In the genomic region with DNA sequence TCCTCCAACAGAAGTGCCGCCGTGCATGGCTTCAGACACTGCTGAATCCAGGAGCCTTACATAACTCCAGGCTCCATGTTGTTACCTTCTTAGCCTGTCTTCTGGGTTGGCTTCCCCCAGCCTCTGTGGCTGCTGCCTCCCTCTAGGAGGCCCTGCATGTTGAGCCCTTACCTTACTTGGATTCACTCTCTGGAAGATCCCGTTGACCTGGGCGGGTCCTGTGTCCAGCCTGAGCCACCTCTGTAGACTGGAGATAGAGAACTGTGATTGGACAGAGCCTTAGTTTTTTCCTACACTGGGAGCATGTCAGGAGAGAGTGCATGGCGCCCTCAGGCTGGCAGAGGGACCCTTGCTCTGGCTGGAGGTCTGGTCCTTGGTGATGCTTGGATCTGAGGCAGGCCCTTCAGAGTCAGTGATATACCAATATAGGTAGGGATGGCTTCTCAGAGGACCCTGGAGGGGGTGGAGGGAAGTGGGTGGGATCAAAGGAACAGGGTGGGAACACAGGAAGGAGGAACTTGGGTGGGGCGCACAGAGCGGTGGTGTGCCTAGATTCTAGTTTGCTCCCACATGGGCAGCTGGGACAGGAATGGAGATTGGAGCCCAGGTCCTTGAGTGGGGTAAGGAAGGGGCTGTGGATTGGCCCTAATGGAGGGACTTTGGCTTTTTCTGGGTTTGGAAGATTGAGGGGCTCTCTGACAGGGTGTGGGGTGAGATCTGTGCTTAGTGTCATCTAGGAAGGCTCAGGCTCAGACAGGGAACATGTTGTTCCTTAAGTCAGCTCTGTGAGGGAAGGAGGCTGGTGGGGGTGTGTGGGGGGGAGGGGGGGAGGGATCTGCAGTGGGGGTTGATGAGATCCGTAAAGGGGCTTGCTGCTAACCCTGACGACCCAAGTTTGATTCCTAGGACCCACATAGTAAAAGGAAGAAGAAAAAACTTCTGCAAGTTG, we compare ENCODE assay signal across 10 mouse cellular contexts. TPM values are rescaled to one million over a fixed set of nuclear protein-coding genes. Genes with fewer than 3 reads are reported as not detected.
DNase-seq lines count a peak whose midpoint lies in the region; ATAC-seq and TF ChIP-seq lines count a peak whose summit lies in the region.
"Had no signal": no experiment of that assay in that cellular context is flagged by ENCODE, and none has a peak within 500 bp of the region (broad histone marks: within the 10 kb centered on the region; RNA-seq: fewer than 3 reads in every experiment).

No protein-coding gene starts in this region.

- no peaks in the 10 kb centered on the region for H3K9me3 ChIP-seq in kidney, postnatal 0 days (replicated peaks; ENCODE audit: low read length)
- H3K9me3 ChIP-seq in heart, embryonic 16.5 days (replicated peaks; ENCODE audit: control insufficient read depth, low read length) = no peaks in the 10 kb centered on the region
- no peaks in the 10 kb centered on the region for H3K9me3 ChIP-seq in lung, postnatal 0 days (ENCODE audit: low read length)
- H3K9me3 ChIP-seq in hindbrain, embryonic 11.5 days (ENCODE audit: control insufficient read depth, low read length) = no peaks in the 10 kb centered on the region
- H3K9me3 ChIP-seq: forebrain, embryonic 12.5 days; midbrain, embryonic 12.5 days had no signal

- DNase-seq in kidney, postnatal 0 days (ENCODE audit: low spot score) = no peak
- no peak for DNase-seq in kidney, postnatal 10 days
- DNase-seq in lung, postnatal 0 days (ENCODE audit: low spot score) = peak; percentile 85
- DNase-seq in embryo, embryonic 10.5 days (ENCODE audit: low spot score) = no peak
- no peak for DNase-seq in gastrocnemius, adult 18-20 months (ENCODE audit: low spot score)
- DNase-seq in hindbrain, embryonic 11.5 days (ENCODE audit: low spot score) = no peak

- no peaks in the 10 kb centered on the region for H3K27me3 ChIP-seq in kidney, postnatal 0 days (ENCODE audit: insufficient read depth, low read length)
- no peaks in the 10 kb centered on the region for H3K27me3 ChIP-seq in heart, embryonic 16.5 days (ENCODE audit: control insufficient read depth, insufficient read depth, low read length)
- no peaks in the 10 kb centered on the region for H3K27me3 ChIP-seq in lung, postnatal 0 days (replicated peaks; ENCODE audit: insufficient read depth, low read length)
- H3K27me3 ChIP-seq in hindbrain, embryonic 11.5 days (ENCODE audit: control insufficient read depth, insufficient read depth, low read length) = no peaks in the 10 kb centered on the region
- H3K27me3 ChIP-seq: forebrain, embryonic 12.5 days; midbrain, embryonic 12.5 days had no signal

- H3K9ac ChIP-seq in kidney, postnatal 0 days (ENCODE audit: low read depth, low read length) = no peak overlapping the region
- H3K9ac ChIP-seq in heart, embryonic 16.5 days (ENCODE audit: low read length) = no peak overlapping the region
- H3K9ac ChIP-seq in lung, postnatal 0 days (replicated peaks; ENCODE audit: low read depth) = no peak overlapping the region
- no peak overlapping the region for H3K9ac ChIP-seq in hindbrain, embryonic 11.5 days (ENCODE audit: low read depth, low read length)
- H3K9ac ChIP-seq: forebrain, embryonic 12.5 days; midbrain, embryonic 12.5 days had no signal

- H3K4me3 ChIP-seq in kidney, postnatal 0 days (replicated peaks; ENCODE audit: low read depth, low read length) = no peak overlapping the region
- peak overlapping the region; percentile 48 for H3K4me3 ChIP-seq in brown adipose tissue, adult 24 weeks (ENCODE audit: insufficient read depth, low read depth, low read length)
- H3K4me3 ChIP-seq in heart, embryonic 16.5 days (ENCODE audit: low read length) = peak overlapping the region; percentile 28; the same call in 1 of the 2 replicates
- H3K4me3 ChIP-seq in lung, postnatal 0 days (ENCODE audit: low read depth, low read length) = peak overlapping the region; percentile 29; the same call in 1 of the 2 replicates
- H3K4me3 ChIP-seq in hindbrain, embryonic 11.5 days (ENCODE audit: low read depth, low read length) = no peak overlapping the region
- H3K4me3 ChIP-seq: forebrain, embryonic 12.5 days; midbrain, embryonic 12.5 days had no signal

- WGBS in kidney, postnatal 0 days = 71% methylated on average over 9 of the region's 9 CpGs
- WGBS in heart, embryonic 16.5 days = 64% methylated on average over 9 of the region's 9 CpGs
- 51% methylated on average over 9 of the region's 9 CpGs for WGBS in lung, postnatal 0 days
- WGBS in hindbrain, embryonic 11.5 days = 89% methylated on average over 9 of the region's 9 CpGs

- TF ChIP-seq EP300 in lung, postnatal 0 days (IDR thresholded peaks at IDR 0.05) = peak; percentile 49

- no peaks in the 10 kb centered on the region for H3K36me3 ChIP-seq in kidney, postnatal 0 days (ENCODE audit: insufficient read depth, low read length)
- H3K36me3 ChIP-seq in heart, embryonic 16.5 days (ENCODE audit: control insufficient read depth, insufficient read depth) = no peaks in the 10 kb centered on the region
- H3K36me3 ChIP-seq in lung, postnatal 0 days (ENCODE audit: insufficient read depth, low read length) = no peaks in the 10 kb centered on the region
- no peaks in the 10 kb centered on the region for H3K36me3 ChIP-seq in hindbrain, embryonic 11.5 days (ENCODE audit: control insufficient read depth, insufficient read depth, low read length)
- H3K36me3 ChIP-seq: forebrain, embryonic 12.5 days had no signal

- H3K27ac ChIP-seq in kidney, postnatal 0 days = 0 out of 2 replicates have a peak overlapping the region, but pooled peaks have one; percentile 22
- peak overlapping the region; percentile 85 for H3K27ac ChIP-seq in brown adipose tissue, adult 24 weeks (replicated peaks; ENCODE audit: low read depth, low read length)
- peak overlapping the region; percentile 75; the same call in 1 of the 2 replicates for H3K27ac ChIP-seq in heart, embryonic 16.5 days (ENCODE audit: low read length)
- peak overlapping the region; percentile 79 for H3K27ac ChIP-seq in lung, postnatal 0 days (ENCODE audit: low read length)
- no peak overlapping the region for H3K27ac ChIP-seq in hindbrain, embryonic 11.5 days (ENCODE audit: low read depth, low read length)
- H3K27ac ChIP-seq: forebrain, embryonic 12.5 days; midbrain, embryonic 12.5 days had no signal

- TF ChIP-seq CTCF in kidney, postnatal 0 days (IDR thresholded peaks at IDR 0.05; ENCODE audit: low read depth) = no peak
- peak; percentile 18; the same call in 1 of the 2 replicates for TF ChIP-seq CTCF in lung, postnatal 0 days (IDR thresholded peaks at IDR 0.05)

- H3K4me2 ChIP-seq in kidney, postnatal 0 days (ENCODE audit: low read length) = peak overlapping the region; percentile 27; the same call in 1 of the 2 replicates
- peak overlapping the region; percentile 3; the same call in 1 of the 2 replicates for H3K4me2 ChIP-seq in heart, embryonic 16.5 days (ENCODE audit: low read depth, low read length)
- H3K4me2 ChIP-seq in lung, postnatal 0 days (replicated peaks; ENCODE audit: low read depth, low read length) = peak overlapping the region; percentile 32
- H3K4me2 ChIP-seq in hindbrain, embryonic 11.5 days (replicated peaks; ENCODE audit: low read depth, low read length) = no peak overlapping the region
- H3K4me2 ChIP-seq: forebrain, embryonic 12.5 days; midbrain, embryonic 12.5 days had no signal

- H3K4me1 ChIP-seq in kidney, postnatal 0 days (replicated peaks; ENCODE audit: insufficient read depth, low read length) = peaks cover 18% of the 10 kb centered on the region; the same call in 1 of the 2 replicates
- H3K4me1 ChIP-seq in brown adipose tissue, adult 24 weeks (ENCODE audit: control insufficient read depth, insufficient read depth, insufficient read length, low read length) = peaks cover 70% of the 10 kb centered on the region
- H3K4me1 ChIP-seq in heart, embryonic 16.5 days (ENCODE audit: control insufficient read depth, insufficient read depth, low read length) = peaks cover 41% of the 10 kb centered on the region
- H3K4me1 ChIP-seq in lung, postnatal 0 days (ENCODE audit: insufficient read depth, low read depth, low read length) = peaks cover 26% of the 10 kb centered on the region
- no peaks in the 10 kb centered on the region for H3K4me1 ChIP-seq in hindbrain, embryonic 11.5 days (replicated peaks; ENCODE audit: control insufficient read depth, insufficient read depth, low read length)
- H3K4me1 ChIP-seq: forebrain, embryonic 12.5 days; midbrain, embryonic 12.5 days had no signal

- no peak for ATAC-seq in kidney, postnatal 0 days (replicated peaks; ENCODE audit: low FRiP score, low read depth)
- ATAC-seq in heart, embryonic 16.5 days (replicated peaks; ENCODE audit: extremely low read depth, insufficient read depth, low FRiP score) = no peak
- ATAC-seq in lung, postnatal 0 days = peak; percentile 74
- ATAC-seq in hindbrain, embryonic 11.5 days (ENCODE audit: low FRiP score) = no peak

RNA-seq across cellular contexts. Expression of a gene that starts 12.0 kb away (rescaled TPM):
- 63.8 and 65.5 TPM in 2 replicates for polyA plus RNA-seq in kidney, postnatal 0 days (2015; fragmentation: Nextera tagmentation; extraction: Ambion mirVana)
- 23.8 and 30.1 TPM in 2 replicates for polyA plus RNA-seq in brown adipose tissue, adult 24 weeks (2012; ENCODE audit: insufficient read depth, insufficient read length, missing spikeins)
- polyA plus RNA-seq in heart, embryonic 16.5 days (2015; fragmentation: Nextera tagmentation; extraction: Ambion mirVana) = 51.0 and 53.0 TPM in 2 replicates
- polyA plus RNA-seq in lung, postnatal 0 days (2015; fragmentation: Nextera tagmentation; extraction: Ambion mirVana) = 96.8 and 106 TPM in 2 replicates
- 10 to 100 TPM; 16.0 to 22.4 TPM for total RNA-seq in gastrocnemius, adult 18-20 months (2021)
- polyA plus RNA-seq in hindbrain, embryonic 11.5 days (2014; fragmentation: Nextera tagmentation; extraction: Ambion mirVana) = 27.0 and 32.3 TPM in 2 replicates

RNA-seq across cellular contexts. Expression of a gene that starts 32.9 kb away (rescaled TPM):
- 3.4 TPM in 2 replicates for polyA plus RNA-seq in kidney, postnatal 0 days (2015; fragmentation: Nextera tagmentation; extraction: Ambion mirVana)
- polyA plus RNA-seq in brown adipose tissue, adult 24 weeks (2012; ENCODE audit: insufficient read depth, insufficient read length, missing spikeins) = not detected in 2 replicates
- polyA plus RNA-seq in heart, embryonic 16.5 days (2015; fragmentation: Nextera tagmentation; extraction: Ambion mirVana) = 1.5 TPM in 2 replicates
- polyA plus RNA-seq in lung, postnatal 0 days (2015; fragmentation: Nextera tagmentation; extraction: Ambion mirVana) = 1.4 and 1.7 TPM in 2 replicates
- total RNA-seq in gastrocnemius, adult 18-20 months (2021) = 1 to 10 TPM; 1.2 to 1.9 TPM
- polyA plus RNA-seq in hindbrain, embryonic 11.5 days (2014; fragmentation: Nextera tagmentation; extraction: Ambion mirVana) = 0.59 and 0.88 TPM in 2 replicates

RNA-seq across cellular contexts. Expression of a gene that starts 36.1 kb away (rescaled TPM):
- 0.58 and 0.64 TPM in 2 replicates for polyA plus RNA-seq in kidney, postnatal 0 days (2015; fragmentation: Nextera tagmentation; extraction: Ambion mirVana)
- not detected in 2 replicates for polyA plus RNA-seq in brown adipose tissue, adult 24 weeks (2012; ENCODE audit: insufficient read depth, insufficient read length, missing spikeins)
- 1.6 and 2.0 TPM in 2 replicates for polyA plus RNA-seq in heart, embryonic 16.5 days (2015; fragmentation: Nextera tagmentation; extraction: Ambion mirVana)
- polyA plus RNA-seq in lung, postnatal 0 days (2015; fragmentation: Nextera tagmentation; extraction: Ambion mirVana) = 0.87 and 1.5 TPM in 2 replicates
- under 1 TPM; 0.57 to 0.68 TPM for total RNA-seq in gastrocnemius, adult 18-20 months (2021)
- 1.4 and 1.9 TPM in 2 replicates for polyA plus RNA-seq in hindbrain, embryonic 11.5 days (2014; fragmentation: Nextera tagmentation; extraction: Ambion mirVana)

RNA-seq across cellular contexts. Expression of a gene that starts 37.7 kb away (rescaled TPM):
- polyA plus RNA-seq in kidney, postnatal 0 days (2015; fragmentation: Nextera tagmentation; extraction: Ambion mirVana) = 19.8 and 23.5 TPM in 2 replicates
- 9.5 and 9.8 TPM in 2 replicates for polyA plus RNA-seq in brown adipose tissue, adult 24 weeks (2012; ENCODE audit: insufficient read depth, insufficient read length, missing spikeins)
- polyA plus RNA-seq in heart, embryonic 16.5 days (2015; fragmentation: Nextera tagmentation; extraction: Ambion mirVana) = 19.1 and 20.1 TPM in 2 replicates
- 16.0 and 16.7 TPM in 2 replicates for polyA plus RNA-seq in lung, postnatal 0 days (2015; fragmentation: Nextera tagmentation; extraction: Ambion mirVana)
- total RNA-seq in gastrocnemius, adult 18-20 months (2021) = 10 to 100 TPM; 13.0 to 13.2 TPM
- 17.6 and 22.8 TPM in 2 replicates for polyA plus RNA-seq in hindbrain, embryonic 11.5 days (2014; fragmentation: Nextera tagmentation; extraction: Ambion mirVana)

RNA-seq across cellular contexts. Expression of a gene that starts 54.4 kb away (rescaled TPM):
- polyA plus RNA-seq in kidney, postnatal 0 days (2015; fragmentation: Nextera tagmentation; extraction: Ambion mirVana) = 26.3 and 30.0 TPM in 2 replicates
- polyA plus RNA-seq in brown adipose tissue, adult 24 weeks (2012; ENCODE audit: insufficient read depth, insufficient read length, missing spikeins) = 8.3 and 14.3 TPM in 2 replicates
- polyA plus RNA-seq in heart, embryonic 16.5 days (2015; fragmentation: Nextera tagmentation; extraction: Ambion mirVana) = 23.5 and 24.7 TPM in 2 replicates
- polyA plus RNA-seq in lung, postnatal 0 days (2015; fragmentation: Nextera tagmentation; extraction: Ambion mirVana) = 21.3 and 21.9 TPM in 2 replicates
- total RNA-seq in gastrocnemius, adult 18-20 months (2021) = 1 to 10 TPM; 4.3 to 5.0 TPM
- 49.8 and 50.5 TPM in 2 replicates for polyA plus RNA-seq in hindbrain, embryonic 11.5 days (2014; fragmentation: Nextera tagmentation; extraction: Ambion mirVana)

Comparison
In these comparisons a context has a peak if more than half of its experiments do, and no peak if none do; other contexts are left out.
1. H3K4me3 ChIP-seq: peak in brown adipose tissue, adult 24 weeks (single experiment), heart, embryonic 16.5 days (single experiment) and lung, postnatal 0 days (single experiment); none in kidney, postnatal 0 days (single experiment) and hindbrain, embryonic 11.5 days (single experiment).